Mouse (Mus musculus) spleen, adult 2 months (tissue): Measurements from ENCODE around the gene Gjb5. TPM values are rescaled to one million over a fixed set of nuclear protein-coding genes. Genes with fewer than 3 reads are reported as not detected.

Experiments used
- DNase-seq, 2 experiments: peaks; one replicate each; pipeline versions ENCODE4 v3.0.0 to v3.0.0-alpha.2; 2012 to 2021; ENCODE audit warnings: low spot score in 2 of 2, low read depth in 1 of 2
- H3K27ac ChIP-seq: fragments of 200-500 bp; 2 replicates; pipeline ENCODE4 v1.5.1; 2012; ENCODE audit warnings: low read length, inconsistent platforms; ENCODE audit not compliant: insufficient read depth
- H3K27me3 ChIP-seq: fragments of 200-500 bp; 2 replicates; pipeline ENCODE4 v1.6.1; 2012; ENCODE audit warnings: mild to moderate bottlenecking, moderate library complexity, low read length, inconsistent platforms; ENCODE audit not compliant: control insufficient read depth, insufficient read depth
- H3K36me3 ChIP-seq: fragments of 200-500 bp; 2 replicates; pipeline ENCODE4 v1.6.1; 2012; ENCODE audit warnings: mild to moderate bottlenecking, low read length, inconsistent platforms; ENCODE audit not compliant: control insufficient read depth, insufficient read depth
- H3K4me1 ChIP-seq: fragments of 200-500 bp; 2 replicates; pipeline ENCODE4 v1.6.1; 2011; ENCODE audit warnings: inconsistent platforms; ENCODE audit not compliant: control insufficient read depth, insufficient read depth, insufficient read length
- H3K4me3 ChIP-seq: fragments of 200-500 bp; 2 replicates; pipeline ENCODE4 v1.5.1; 2011; ENCODE audit warnings: mild to moderate bottlenecking, inconsistent platforms; ENCODE audit not compliant: insufficient read depth, insufficient read length; ENCODE audit errors: extremely low read depth
- CTCF ChIP-seq: fragments of 200-500 bp; IDR thresholded peaks from 2 replicates; pipeline ENCODE4 v1.5.1; 2011; ENCODE audit warnings: mild to moderate bottlenecking, inconsistent platforms; ENCODE audit not compliant: insufficient read depth, insufficient read length, insufficient replicate concordance; ENCODE audit errors: extremely low read depth
- POLR2A ChIP-seq: fragments of 200-500 bp; IDR thresholded peaks from 2 replicates; pipeline ENCODE4 v1.6.1; 2011; ENCODE audit warnings: low read depth, low read length, inconsistent platforms
- WGBS: fragments of 180-500 bp; shearing (Covaris S2); methylation state at CpG from one replicate; pipeline ENCODE4 v1.1.7; 2018; 5-methylcytosine and 5-hydroxymethylcytosine counted together
- polyA plus RNA-seq: library from polyadenylated mRNA; depleted of rRNA; stranded (reverse); fragments of >200 nt; gene quantifications from 2 replicates; pipeline ENCODE4 v1.2.3, GENCODE M21; 2012; rRNA removed

The Gjb5 gene
- polyA plus RNA-seq, 1 experiment, result not detected

GRCm38 (mm10) chr4:127313861-127314260, 44.1 kb downstream of the Gjb5 start, which contains the start of gene Gja4:
Gja4 (minus strand) TSS chr4:127314039.
- WGBS, result 2% methylated on average over 25 of the region's 25 CpGs
- TF ChIP-seq POLR2A (no peak), CTCF (no peak)
- Histone ChIP-seq H3K4me3 (peak within 1 kb of the TSS; percentile 48), H3K27me3 (no peaks in the 10 kb centered on the region), H3K27ac (no peak within 1 kb of the TSS), H3K4me1 (peaks cover 3% of the 10 kb centered on the region; the same call in 1 of the 2 replicates), H3K36me3 (no peaks in the 10 kb centered on the region)
- DNase-seq, result peak in 1 of 2 experiments; percentile 26

- Histone ChIP-seq H3K27me3 (no peaks in the 10 kb centered on the region), H3K4me3 (no peak overlapping the region), H3K27ac (no peak overlapping the region), H3K36me3 (no peaks in the 10 kb centered on the region), H3K4me1 (peaks cover 3% of the 10 kb centered on the region; the same call in 1 of the 2 replicates)
- TF ChIP-seq POLR2A (no peak), CTCF (no peak)
- no peak for DNase-seq
- 76% methylated on average over 24 of the region's 24 CpGs for WGBS
These were observed 45.6 kb downstream of the Gjb5 start for GRCm38 (mm10) chr4:127312349-127312748.

GRCm38 (mm10) chr4:127311561-127311960, 46.4 kb downstream of the Gjb5 start:
- Histone ChIP-seq H3K4me1 (peaks cover 3% of the 10 kb centered on the region; the same call in 1 of the 2 replicates), H3K27ac (no peak overlapping the region), H3K36me3 (no peaks in the 10 kb centered on the region), H3K4me3 (no peak overlapping the region), H3K27me3 (no peaks in the 10 kb centered on the region)
- no peak for DNase-seq
- TF ChIP-seq CTCF (no peak), POLR2A (no peak)
- WGBS, result 76% methylated on average over 9 of the region's 9 CpGs

GRCm38 (mm10) chr4:127306915-127307314, 51.1 kb downstream of the Gjb5 start:
- Histone ChIP-seq H3K27me3 (no peaks in the 10 kb centered on the region), H3K4me3 (no peak overlapping the region), H3K4me1 (no peaks in the 10 kb centered on the region), H3K27ac (no peak overlapping the region), H3K36me3 (no peaks in the 10 kb centered on the region)
- 51% methylated on average over 2 of the region's 2 CpGs for WGBS
- no peak for TF ChIP-seq CTCF
- DNase-seq, result no peak

Other genes with a start within 250 kb of the Gjb5 start
- gene Tmem35b, start 234.5 kb downstream of the Gjb5 start, polyA plus RNA-seq, result 9.2 and 13.4 TPM in 2 replicates
- 0.85 and 1.1 TPM in 2 replicates for gene Dlgap3, start 189.0 kb downstream of the Gjb5 start, polyA plus RNA-seq
- gene Smim12, start 114.4 kb downstream of the Gjb5 start, polyA plus RNA-seq, result 19.3 and 28.6 TPM in 2 replicates
- gene Gja4, start 44.1 kb downstream of the Gjb5 start, polyA plus RNA-seq, result 15.4 and 18.1 TPM in 2 replicates
- gene Gjb3, start 27.3 kb downstream of the Gjb5 start, polyA plus RNA-seq, result 0.08 and 0.13 TPM in 2 replicates
- not detected in 2 replicates for gene Gjb4, start 4.1 kb downstream of the Gjb5 start, polyA plus RNA-seq